9 mouse cellular contexts compared by ENCODE assay signal in the genomic region with DNA sequence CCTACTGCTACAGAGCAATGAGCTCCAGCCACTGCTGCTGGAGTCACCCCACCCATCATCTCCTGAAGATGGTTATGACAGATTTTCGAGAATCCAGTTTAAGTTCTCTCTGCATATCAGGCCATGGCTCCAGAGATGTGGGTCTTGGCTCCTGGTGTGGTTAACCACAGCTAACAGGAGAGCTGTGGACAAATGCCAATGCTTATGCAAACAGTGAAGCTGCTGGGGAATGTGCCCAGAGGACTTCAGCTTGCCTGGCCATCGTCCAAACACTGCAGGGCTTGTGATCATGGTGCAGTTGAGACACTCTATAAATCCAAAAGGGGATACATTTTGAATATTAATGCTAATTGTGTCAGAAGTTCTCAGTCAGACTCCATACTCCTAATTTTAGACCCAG.
DNase-seq lines count a peak whose midpoint lies in the region; ATAC-seq lines count a peak whose summit lies in the region.
"Had no signal": no experiment of that assay in that cellular context is flagged by ENCODE, and none has a peak within 500 bp of the region (broad histone marks: within the 10 kb centered on the region; RNA-seq: fewer than 3 reads in every experiment).

No protein-coding gene starts in this region.

- 69% methylated on average over 2 of the region's 2 CpGs for WGBS in forebrain, embryonic 14.5 days
- 67% methylated on average over 2 of the region's 2 CpGs for WGBS in forebrain, embryonic 16.5 days
- 90% methylated on average over 2 of the region's 2 CpGs for WGBS in hindbrain, embryonic 11.5 days
- 68% methylated on average over 2 of the region's 2 CpGs for WGBS in forebrain, embryonic 12.5 days

- H3K4me1 ChIP-seq in forebrain, embryonic 14.5 days (ENCODE audit: control insufficient read depth, insufficient read depth, low read length) = no peaks in the 10 kb centered on the region
- H3K4me1 ChIP-seq in forebrain, embryonic 16.5 days (replicated peaks; ENCODE audit: control insufficient read depth, insufficient read depth, low read length) = peaks cover 2% of the 10 kb centered on the region; the same call in 1 of the 2 replicates
- H3K4me1 ChIP-seq in hindbrain, embryonic 11.5 days (replicated peaks; ENCODE audit: control insufficient read depth, insufficient read depth, low read length) = no peaks in the 10 kb centered on the region
- H3K4me1 ChIP-seq in forebrain, embryonic 12.5 days = no peaks in the 10 kb centered on the region

- H3K36me3 ChIP-seq in forebrain, embryonic 14.5 days (ENCODE audit: control insufficient read depth, insufficient read depth, low read length) = no peaks in the 10 kb centered on the region
- no peaks in the 10 kb centered on the region for H3K36me3 ChIP-seq in forebrain, embryonic 16.5 days (ENCODE audit: control insufficient read depth, insufficient read depth)
- H3K36me3 ChIP-seq in hindbrain, embryonic 11.5 days (ENCODE audit: control insufficient read depth, insufficient read depth, low read length) = no peaks in the 10 kb centered on the region
- H3K36me3 ChIP-seq in forebrain, embryonic 12.5 days (replicated peaks) = no peaks in the 10 kb centered on the region
- H3K36me3 ChIP-seq: limb, embryonic 15.5 days had no signal

- no peak overlapping the region for H3K4me3 ChIP-seq in forebrain, embryonic 14.5 days (ENCODE audit: low read depth, low read length)
- no peak overlapping the region for H3K4me3 ChIP-seq in forebrain, embryonic 16.5 days (replicated peaks; ENCODE audit: low read length)
- no peak overlapping the region for H3K4me3 ChIP-seq in hindbrain, embryonic 11.5 days (ENCODE audit: low read depth, low read length)
- H3K4me3 ChIP-seq in forebrain, embryonic 12.5 days (replicated peaks) = no peak overlapping the region
- H3K4me3 ChIP-seq: limb, embryonic 15.5 days had no signal

- ATAC-seq in forebrain, embryonic 14.5 days = no peak
- ATAC-seq in forebrain, embryonic 16.5 days = no peak
- ATAC-seq in hindbrain, embryonic 11.5 days (ENCODE audit: low FRiP score) = no peak
- ATAC-seq in forebrain, embryonic 12.5 days (ENCODE audit: low FRiP score) = no peak

- H3K9me3 ChIP-seq in forebrain, embryonic 14.5 days (replicated peaks; ENCODE audit: control insufficient read depth, low read length) = no peaks in the 10 kb centered on the region
- 0 out of 2 replicates have a peak, but pooled peaks cover 3% of the 10 kb centered on the region for H3K9me3 ChIP-seq in forebrain, embryonic 16.5 days (ENCODE audit: control insufficient read depth, low read length)
- no peaks in the 10 kb centered on the region for H3K9me3 ChIP-seq in hindbrain, embryonic 11.5 days (ENCODE audit: control insufficient read depth, low read length)
- no peaks in the 10 kb centered on the region for H3K9me3 ChIP-seq in forebrain, embryonic 12.5 days
- H3K9me3 ChIP-seq: limb, embryonic 15.5 days had no signal

- H3K9ac ChIP-seq in forebrain, embryonic 14.5 days (ENCODE audit: low read length) = no peak overlapping the region
- H3K9ac ChIP-seq in forebrain, embryonic 16.5 days (replicated peaks; ENCODE audit: low read depth, low read length) = no peak overlapping the region
- no peak overlapping the region for H3K9ac ChIP-seq in hindbrain, embryonic 11.5 days (ENCODE audit: low read depth, low read length)
- no peak overlapping the region for H3K9ac ChIP-seq in forebrain, embryonic 12.5 days
- H3K9ac ChIP-seq: limb, embryonic 15.5 days had no signal

- H3K27me3 ChIP-seq in forebrain, embryonic 14.5 days (replicated peaks; ENCODE audit: control insufficient read depth, insufficient read depth, low read length) = no peaks in the 10 kb centered on the region
- H3K27me3 ChIP-seq in forebrain, embryonic 16.5 days (replicated peaks; ENCODE audit: control insufficient read depth, insufficient read depth, low read length) = no peaks in the 10 kb centered on the region
- H3K27me3 ChIP-seq in hindbrain, embryonic 11.5 days (ENCODE audit: control insufficient read depth, insufficient read depth, low read length) = no peaks in the 10 kb centered on the region
- no peaks in the 10 kb centered on the region for H3K27me3 ChIP-seq in forebrain, embryonic 12.5 days
- H3K27me3 ChIP-seq: limb, embryonic 15.5 days had no signal

- H3K27ac ChIP-seq in forebrain, embryonic 14.5 days (ENCODE audit: low read depth, low read length) = no peak overlapping the region
- H3K27ac ChIP-seq in forebrain, embryonic 16.5 days (ENCODE audit: low read length) = no peak overlapping the region
- H3K27ac ChIP-seq in hindbrain, embryonic 11.5 days (ENCODE audit: low read depth, low read length) = no peak overlapping the region
- H3K27ac ChIP-seq in forebrain, embryonic 12.5 days = no peak overlapping the region
- H3K27ac ChIP-seq: limb, embryonic 15.5 days had no signal

- DNase-seq in forebrain, embryonic 14.5 days (ENCODE audit: low spot score) = peak; percentile 52
- peak; percentile 27 to 34 for DNase-seq in right cerebral cortex, adult 2 months (ENCODE audit: low spot score in 2 of 2)
- no peak for DNase-seq in right cerebral cortex, adult 18-20 months
- peak; percentile 74 to 82 for DNase-seq in kidney, postnatal 25 days
- DNase-seq in right cerebral cortex, postnatal 25 days = peak; percentile 20
- no peak for DNase-seq in hindbrain, embryonic 11.5 days (ENCODE audit: low spot score)

- H3K4me2 ChIP-seq in forebrain, embryonic 14.5 days (ENCODE audit: low read length) = no peak overlapping the region
- no peak overlapping the region for H3K4me2 ChIP-seq in forebrain, embryonic 16.5 days (ENCODE audit: low read length)
- H3K4me2 ChIP-seq in hindbrain, embryonic 11.5 days (replicated peaks; ENCODE audit: low read depth, low read length) = no peak overlapping the region
- no peak overlapping the region for H3K4me2 ChIP-seq in forebrain, embryonic 12.5 days
- H3K4me2 ChIP-seq: limb, embryonic 15.5 days had no signal

Comparison
In these comparisons a context has a peak if more than half of its experiments do, and no peak if none do; other contexts are left out.
1. DNase-seq: peak in forebrain, embryonic 14.5 days (single experiment), right cerebral cortex, adult 2 months (2 of 2), kidney, postnatal 25 days (2 of 2) and right cerebral cortex, postnatal 25 days (single experiment); none in right cerebral cortex, adult 18-20 months (single experiment) and hindbrain, embryonic 11.5 days (single experiment).